Mouse (Mus musculus) forebrain, postnatal 0 days (tissue): ENCODE results near the gene Asdurf. TPM values are rescaled to one million over a fixed set of nuclear protein-coding genes. Genes with fewer than 3 reads are reported as not detected.

ENCODE experiments used
- ATAC-seq: fragments of 200-750 bp; cut with Nextera tagmentation; 2 replicates; pipeline ENCODE4 v1.8.0; 2017; ENCODE audit warnings: mild to moderate bottlenecking, moderate library complexity
- DNase-seq: peaks from one replicate; pipeline ENCODE4 v3.0.0-alpha.2; 2015
- H3K27ac ChIP-seq: fragments of 300-500 bp; sonication (generic); 2 replicates; pipeline ENCODE4 v1.5.1; 2014; ENCODE audit warnings: low read depth, mild to moderate bottlenecking, antibody characterized with exemption, low read length, moderate library complexity, mixed read lengths
- H3K27me3 ChIP-seq: fragments of 300-500 bp; sonication (generic); 2 replicates; pipeline ENCODE4 v1.6.1; 2014; ENCODE audit warnings: mild to moderate bottlenecking, low read length, mixed read lengths; ENCODE audit not compliant: insufficient read depth
- H3K36me3 ChIP-seq: fragments of 300-500 bp; sonication (generic); 2 replicates; pipeline ENCODE4 v1.6.1; 2014; ENCODE audit warnings: mild to moderate bottlenecking, moderate library complexity; ENCODE audit not compliant: insufficient read depth
- H3K4me1 ChIP-seq: fragments of 300-500 bp; sonication (generic); 2 replicates; pipeline ENCODE4 v1.6.1; 2014; ENCODE audit warnings: antibody characterized with exemption; ENCODE audit not compliant: insufficient read depth
- H3K4me2 ChIP-seq: fragments of 300-500 bp; sonication (generic); 2 replicates; pipeline ENCODE4 v1.6.1; 2014; ENCODE audit warnings: low read depth, mild to moderate bottlenecking, moderate library complexity
- H3K4me3 ChIP-seq: fragments of 300-500 bp; sonication (generic); 2 replicates; pipeline ENCODE4 v1.5.1; 2014; ENCODE audit warnings: low read depth, low read length, mixed read lengths
- H3K9ac ChIP-seq: fragments of 300-500 bp; sonication (generic); 2 replicates; pipeline ENCODE4 v1.6.1; 2014; ENCODE audit warnings: mild to moderate bottlenecking
- H3K9me3 ChIP-seq: fragments of 300-500 bp; sonication (generic); 2 replicates; pipeline ENCODE4 v1.6.1; 2016; ENCODE audit warnings: low read length
- CTCF ChIP-seq: sonication (generic); IDR thresholded peaks from 2 replicates; pipeline ENCODE4 v1.5.1; 2016; ENCODE audit warnings: antibody characterized with exemption, control low read depth, low read depth
- WGBS: fragments of 180-500 bp; shearing (Covaris S2); extraction: QIAGEN DNeasy Blood & Tissue Kit; methylation state at CpG from one replicate; pipeline ENCODE4 v1.1.7; 2014; 5-methylcytosine and 5-hydroxymethylcytosine counted together
- polyA plus RNA-seq: library from polyadenylated mRNA; unstranded; fragments of >200 nt; fragmentation: Nextera tagmentation; extraction: Ambion mirVana; gene quantifications from 2 replicates; pipeline ENCODE4 v1.2.1, GENCODE M21; 2015
- total RNA-seq: library from RNA; depleted of rRNA; stranded (reverse); fragments of >200 nt; gene quantifications from 2 replicates; pipeline ENCODE4 v1.2.3, GENCODE M21; 2014; rRNA removed

Asdurf gene
- total and polyA plus RNA-seq, 2 experiments from 2014 or later, result 14.1 TPM; not detected in 1

DNA sequence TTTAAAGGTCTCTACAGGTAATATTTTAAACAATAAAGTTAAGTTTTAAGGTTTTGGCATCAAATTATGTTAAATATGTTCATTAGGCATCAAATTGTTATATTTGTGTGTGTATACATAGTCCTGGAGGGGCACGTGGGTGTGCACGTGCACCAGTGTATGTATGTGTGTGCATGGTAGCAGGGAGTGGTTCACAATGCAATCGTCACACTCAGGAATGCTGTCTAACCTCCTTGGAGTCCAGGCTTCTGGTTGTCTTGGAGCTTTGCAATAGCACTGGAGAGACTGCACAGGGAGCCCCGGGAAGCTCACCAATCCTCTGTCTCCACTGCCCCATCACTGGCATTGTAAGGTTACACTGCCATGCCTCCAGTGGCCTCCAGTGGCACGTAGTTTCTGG is 29.2 kb downstream of the Asdurf start:
- Histone ChIP-seq H3K27ac (no peak overlapping the region), H3K36me3 (0 out of 2 replicates have a peak, but pooled peaks cover 4% of the 10 kb centered on the region), H3K9ac (no peak overlapping the region), H3K9me3 (no peaks in the 10 kb centered on the region), H3K27me3 (no peaks in the 10 kb centered on the region), H3K4me3 (no peak overlapping the region), H3K4me2 (no peak overlapping the region), H3K4me1 (no peaks in the 10 kb centered on the region)
- 92% methylated on average over 5 of the region's 5 CpGs for WGBS
- DNase-seq (no peak), ATAC-seq (no peak)
- TF ChIP-seq CTCF, result no peak

DNA sequence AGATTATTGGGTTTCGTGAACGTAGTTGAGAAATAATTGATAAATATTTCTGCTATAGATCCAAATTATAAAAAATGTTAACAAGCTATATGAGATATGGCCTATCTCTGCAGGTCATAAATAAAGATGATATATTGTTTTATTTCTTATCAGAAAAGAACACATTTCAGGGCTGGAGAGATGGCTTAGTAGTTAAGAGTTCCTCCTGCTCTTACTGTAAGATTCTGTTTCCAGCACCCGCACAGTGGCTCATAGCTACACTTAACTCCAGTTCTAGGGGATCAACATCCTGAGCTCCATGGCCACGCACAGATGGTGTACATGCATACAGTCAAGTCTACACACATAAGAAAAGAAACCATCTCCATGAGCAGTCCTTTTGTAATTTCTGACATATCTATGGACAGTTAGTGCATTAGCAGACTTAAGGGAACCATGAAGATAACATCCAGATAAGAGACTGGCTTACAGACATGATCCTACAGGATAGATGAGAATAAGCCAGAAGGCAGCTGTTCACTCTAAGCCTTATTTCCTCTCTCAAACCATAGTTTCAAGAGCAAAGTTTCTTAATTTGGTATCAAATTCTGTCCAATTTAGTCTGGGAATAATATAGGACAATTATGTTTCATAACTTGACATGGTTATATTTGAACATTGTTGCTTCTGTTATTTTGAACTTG is 30.6 kb downstream of the Asdurf start:
- WGBS, result 97% methylated on average over 4 of the region's 4 CpGs

DNA sequence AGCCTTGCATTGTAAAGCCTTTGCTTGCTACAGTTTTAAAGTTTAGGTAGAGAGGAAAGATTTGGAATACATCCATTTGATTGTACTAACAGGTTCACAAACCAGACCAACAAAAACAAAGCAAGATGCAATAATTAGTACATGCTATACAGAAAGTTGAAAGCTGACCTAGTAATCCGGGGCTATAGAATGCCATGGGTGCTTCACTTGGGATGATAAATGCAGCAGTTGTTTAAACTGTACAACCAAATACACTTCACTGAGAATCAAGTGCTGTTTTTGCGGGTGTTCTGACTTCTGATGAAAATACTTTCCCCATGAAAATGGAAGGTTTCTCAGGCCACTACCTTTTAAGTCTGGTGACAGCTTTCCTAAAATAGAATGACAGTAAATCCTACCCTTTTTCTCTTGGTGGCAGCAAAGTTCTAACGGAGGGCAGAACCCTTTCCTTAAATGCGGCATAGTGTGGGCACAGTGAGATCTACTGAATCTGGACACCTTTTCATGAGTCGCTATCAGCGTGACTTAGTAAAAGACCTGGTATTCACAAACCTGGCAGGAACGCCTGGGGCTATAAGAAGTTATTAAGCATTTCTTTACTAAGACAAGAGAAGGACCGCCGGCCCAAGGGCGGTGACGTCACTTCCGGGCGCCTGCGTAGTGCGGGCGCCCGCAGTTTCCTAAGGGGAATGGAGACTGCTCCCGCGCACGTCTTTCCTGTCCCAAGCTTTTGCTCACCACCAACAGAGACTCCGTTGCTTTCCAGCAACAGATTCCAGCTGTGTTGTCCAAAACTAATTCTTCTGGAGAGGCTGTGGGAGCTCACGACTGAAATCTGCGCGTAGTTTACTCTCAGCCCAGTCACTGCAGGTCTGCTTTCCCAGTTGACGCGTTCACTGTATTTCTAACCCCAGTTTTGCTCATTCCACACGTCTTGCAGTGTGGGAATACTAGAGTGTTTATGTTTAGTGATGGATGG is 39.1 kb downstream of the Asdurf start, which contains the start of gene Osgepl1:
Osgepl1 (plus strand) TSS at position 636 of the 979 bp plus-strand sequence.
- H3K4me1 ChIP-seq, result 0 out of 2 replicates have a peak, but pooled peaks cover 6% of the 10 kb centered on the region
- ATAC-seq (peak; percentile 99), DNase-seq (peak; percentile 93)
- peak within 1 kb of the TSS; percentile 78 for H3K27ac ChIP-seq
- TF ChIP-seq CTCF, result peak; percentile 56
- no peaks in the 10 kb centered on the region for H3K27me3 ChIP-seq
- peak within 1 kb of the TSS; percentile 72 for H3K4me3 ChIP-seq
- no peaks in the 10 kb centered on the region for H3K9me3 ChIP-seq
- peaks cover 6% of the 10 kb centered on the region; the same call in 1 of the 2 replicates for H3K36me3 ChIP-seq
- H3K9ac ChIP-seq, result peak within 1 kb of the TSS; percentile 70
- 2% methylated on average over 27 of the region's 27 CpGs for WGBS
- H3K4me2 ChIP-seq, result peak within 1 kb of the TSS; percentile 62

More for the DNA sequence above, 30.6 kb downstream of the Asdurf start:
- H3K27ac ChIP-seq, result no peak overlapping the region
- H3K9ac ChIP-seq, result no peak overlapping the region
- H3K4me3 ChIP-seq, result no peak overlapping the region
- TF ChIP-seq CTCF, result no peak
- H3K9me3 ChIP-seq, result no peaks in the 10 kb centered on the region
- H3K27me3 ChIP-seq, result no peaks in the 10 kb centered on the region
- H3K36me3 ChIP-seq, result peaks cover 11% of the 10 kb centered on the region; the same call in 1 of the 2 replicates
- DNase-seq (no peak), ATAC-seq (no peak)
- no peak overlapping the region for H3K4me2 ChIP-seq
- H3K4me1 ChIP-seq, result no peaks in the 10 kb centered on the region

GRCm38 (mm10) chr1:53300506-53300905 is 51.9 kb downstream of the Asdurf start:
- no peak overlapping the region for H3K4me2 ChIP-seq
- no peak for ATAC-seq
- H3K9ac ChIP-seq, result no peak overlapping the region
- no peaks in the 10 kb centered on the region; the same call in 1 of the 2 replicates for H3K4me1 ChIP-seq
- no peaks in the 10 kb centered on the region for H3K36me3 ChIP-seq
- no peak overlapping the region for H3K4me3 ChIP-seq
- H3K27me3 ChIP-seq, result no peaks in the 10 kb centered on the region
- no peak for DNase-seq
- 84% methylated on average over 4 of the region's 4 CpGs for WGBS
- H3K9me3 ChIP-seq, result no peaks in the 10 kb centered on the region
- TF ChIP-seq CTCF, result no peak
- H3K27ac ChIP-seq, result no peak overlapping the region

Other genes with a start within 250 kb of the Asdurf start
- gene 1700019A02Rik, start 165.0 kb downstream of the Asdurf start, total RNA-seq, result not detected in 2 replicates
- not detected in 2 replicates for gene 1700019A02Rik, start 165.0 kb downstream of the Asdurf start, polyA plus RNA-seq
- 8.2 and 13.2 TPM in 2 replicates for gene Pms1, start 55.6 kb downstream of the Asdurf start, total RNA-seq
- gene Pms1, start 55.6 kb downstream of the Asdurf start, polyA plus RNA-seq, result 4.3 and 5.8 TPM in 2 replicates
- gene Ormdl1, start 55.5 kb downstream of the Asdurf start, total RNA-seq, result 34.2 and 42.3 TPM in 2 replicates
- gene Ormdl1, start 55.5 kb downstream of the Asdurf start, polyA plus RNA-seq, result 33.8 and 38.1 TPM in 2 replicates
- not detected in 2 replicates for gene Gm28778, start 55.5 kb downstream of the Asdurf start, total RNA-seq
- gene Gm28778, start 55.5 kb downstream of the Asdurf start, polyA plus RNA-seq, result not detected in 2 replicates
- gene Osgepl1, start 39.0 kb downstream of the Asdurf start, total RNA-seq, result 13.5 and 17.2 TPM in 2 replicates
- 18.6 and 21.4 TPM in 2 replicates for gene Osgepl1, start 39.0 kb downstream of the Asdurf start, polyA plus RNA-seq
- gene Gm28551, start within 50 bp of the Asdurf start, total RNA-seq, result 1.00 and 1.5 TPM in 2 replicates
- 1.5 and 2.1 TPM in 2 replicates for gene Gm28551, start within 50 bp of the Asdurf start, polyA plus RNA-seq
- 43.8 and 46.0 TPM in 2 replicates for gene Asnsd1, start 133 bp upstream of the Asdurf start, total RNA-seq
- 50.9 and 51.0 TPM in 2 replicates for gene Asnsd1, start 133 bp upstream of the Asdurf start, polyA plus RNA-seq